Mouse (Mus musculus) brain, embryonic 14.5 days (tissue): ENCODE measurements around the gene Dnmt1.

ENCODE experiments used
- CTCF ChIP-seq: fragments of 200-500 bp; IDR thresholded peaks from 2 replicates; pipeline ENCODE4 v1.5.1; 2012; ENCODE audit warnings: inconsistent platforms, mild to moderate bottlenecking, moderate library complexity, borderline replicate concordance; ENCODE audit not compliant: insufficient read depth, insufficient read length; ENCODE audit errors: extremely low read depth
- POLR2A ChIP-seq: fragments of 200-500 bp; IDR thresholded peaks from 2 replicates; pipeline ENCODE4 v1.6.1; 2012; ENCODE audit warnings: mild to moderate bottlenecking, inconsistent platforms, borderline replicate concordance; ENCODE audit not compliant: poor library complexity, insufficient read depth, insufficient read length, severe bottlenecking; ENCODE audit errors: extremely low read depth

- no peak for TF ChIP-seq CTCF
- no peak for TF ChIP-seq POLR2A
Measured at GRCm38 (mm10) chr9:20956989-20957388, 2.7 kb downstream of the Dnmt1 start.
